Comparison of ENCODE assay signal across 8 mouse cellular contexts in the genomic region with DNA sequence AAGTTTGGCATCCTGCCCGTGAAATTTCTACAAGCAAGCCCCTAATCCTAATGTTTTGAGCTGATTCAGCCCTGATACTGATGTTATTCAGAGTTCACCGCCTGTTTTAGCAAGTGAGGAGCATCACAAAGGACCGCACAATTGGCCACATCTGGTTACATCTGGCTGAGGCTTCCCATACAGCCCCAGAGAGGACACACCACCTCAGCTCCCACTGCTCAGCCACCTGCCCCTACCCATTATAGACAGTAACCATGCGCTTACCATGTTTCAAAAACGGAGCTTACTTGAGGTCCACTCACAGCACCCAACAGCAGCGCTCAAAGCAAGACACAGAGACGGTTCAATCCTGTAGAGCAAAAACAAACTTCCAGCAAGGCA. TPM values are rescaled to one million over a fixed set of nuclear protein-coding genes. Genes with fewer than 3 reads are reported as not detected.
DNase-seq lines count a peak whose midpoint lies in the region; ATAC-seq and TF ChIP-seq lines count a peak whose summit lies in the region.
"Not testable (repeated sequence)": the region's sequence is repeated elsewhere in the genome, so short reads cannot be mapped to it uniquely, and the experiment has no call there.

No protein-coding gene starts in this region.

- not testable (repeated sequence) for H3K4me1 ChIP-seq in ES-Bruce4 (ENCODE audit: control insufficient read depth, insufficient read depth, low read length); embryonic facial prominence, embryonic 10.5 days; forebrain, embryonic 16.5 days (replicated peaks; ENCODE audit: control insufficient read depth, insufficient read depth, low read length); hindbrain, embryonic 12.5 days; kidney, postnatal 0 days (replicated peaks; ENCODE audit: insufficient read depth, low read length); midbrain, embryonic 12.5 days
- H3K4me1 ChIP-seq in liver, embryonic 13.5 days (replicated peaks) = peaks cover 13% of the 10 kb centered on the region

- H3K9me3 ChIP-seq in ES-Bruce4 (replicated peaks; ENCODE audit: control insufficient read depth, insufficient read depth, low read length, poor library complexity, severe bottlenecking); embryonic facial prominence, embryonic 10.5 days; forebrain, embryonic 16.5 days (ENCODE audit: control insufficient read depth, low read length); hindbrain, embryonic 12.5 days (replicated peaks); kidney, postnatal 0 days (replicated peaks; ENCODE audit: low read length); liver, embryonic 13.5 days (replicated peaks); midbrain, embryonic 12.5 days: not testable (repeated sequence)

- 4% methylated on average over 7 of the region's 7 CpGs for WGBS in embryonic facial prominence, embryonic 10.5 days
- WGBS in forebrain, embryonic 16.5 days = 3% methylated on average over 7 of the region's 7 CpGs
- WGBS in hindbrain, embryonic 12.5 days = 5% methylated on average over 7 of the region's 7 CpGs
- WGBS in kidney, postnatal 0 days = 1% methylated on average over 7 of the region's 7 CpGs
- 4% methylated on average over 7 of the region's 7 CpGs for WGBS in liver, embryonic 13.5 days (ENCODE audit: insufficient replicate concordance)
- WGBS in midbrain, embryonic 12.5 days = 4% methylated on average over 7 of the region's 7 CpGs

- DNase-seq in embryonic facial prominence, embryonic 10.5 days (ENCODE audit: low spot score); kidney, postnatal 0 days (ENCODE audit: low spot score); liver, embryonic 13.5 days: not testable (repeated sequence)
- DNase-seq in right cerebral cortex, postnatal 4 days = peak; percentile 5

- H3K9ac ChIP-seq in ES-Bruce4 (ENCODE audit: low read depth, poor library complexity, severe bottlenecking) = peak overlapping the region; percentile 43; the same call in 1 of the 2 replicates
- peak overlapping the region; percentile 59 for H3K9ac ChIP-seq in forebrain, embryonic 16.5 days (replicated peaks; ENCODE audit: low read depth, low read length)
- H3K9ac ChIP-seq in hindbrain, embryonic 12.5 days = peak overlapping the region; percentile 71
- peak overlapping the region; percentile 71 for H3K9ac ChIP-seq in kidney, postnatal 0 days (ENCODE audit: low read depth, low read length)
- peak overlapping the region; percentile 74 for H3K9ac ChIP-seq in liver, embryonic 13.5 days
- peak overlapping the region; percentile 56 for H3K9ac ChIP-seq in midbrain, embryonic 12.5 days (replicated peaks)

- TF ChIP-seq CTCF in ES-Bruce4 (IDR thresholded peaks at IDR 0.05; ENCODE audit: low read depth, low read length); kidney, postnatal 0 days (IDR thresholded peaks at IDR 0.05; ENCODE audit: low read depth): not testable (repeated sequence)

- TF ChIP-seq EP300 in ES-Bruce4 (IDR thresholded peaks at IDR 0.05; ENCODE audit: insufficient read depth, low read depth, low read length) = not testable (repeated sequence)

- not testable (repeated sequence) for H3K27me3 ChIP-seq in ES-Bruce4 (ENCODE audit: control insufficient read depth, insufficient read depth, low read length, poor library complexity, severe bottlenecking); embryonic facial prominence, embryonic 10.5 days (replicated peaks; ENCODE audit: low read depth, poor library complexity, severe bottlenecking); forebrain, embryonic 16.5 days (replicated peaks; ENCODE audit: control insufficient read depth, insufficient read depth, low read length); hindbrain, embryonic 12.5 days; kidney, postnatal 0 days (ENCODE audit: insufficient read depth, low read length); liver, embryonic 13.5 days; midbrain, embryonic 12.5 days

- ATAC-seq in forebrain, embryonic 16.5 days; hindbrain, embryonic 12.5 days (ENCODE audit: low FRiP score); kidney, postnatal 0 days (replicated peaks; ENCODE audit: low FRiP score, low read depth); liver, embryonic 13.5 days (ENCODE audit: low read depth); midbrain, embryonic 12.5 days (ENCODE audit: low FRiP score, low read depth): not testable (repeated sequence)

- TF ChIP-seq POLR2A in ES-Bruce4 (IDR thresholded peaks at IDR 0.05; ENCODE audit: insufficient read depth, low read length) = not testable (repeated sequence)

- H3K27ac ChIP-seq in ES-Bruce4 (ENCODE audit: insufficient read depth, low read length) = peak overlapping the region; percentile 64
- peak overlapping the region; percentile 89 for H3K27ac ChIP-seq in embryonic facial prominence, embryonic 10.5 days (replicated peaks)
- peak overlapping the region; percentile 87; the same call in 1 of the 2 replicates for H3K27ac ChIP-seq in forebrain, embryonic 16.5 days (ENCODE audit: low read length)
- H3K27ac ChIP-seq in hindbrain, embryonic 12.5 days = peak overlapping the region; percentile 91
- peak overlapping the region; percentile 96 for H3K27ac ChIP-seq in kidney, postnatal 0 days
- H3K27ac ChIP-seq in liver, embryonic 13.5 days = peak overlapping the region; percentile 92
- peak overlapping the region; percentile 87; the same call in 1 of the 2 replicates for H3K27ac ChIP-seq in midbrain, embryonic 12.5 days (replicated peaks)

- H3K36me3 ChIP-seq in ES-Bruce4 (ENCODE audit: control insufficient read depth, insufficient read depth, low read length, poor library complexity, severe bottlenecking); embryonic facial prominence, embryonic 10.5 days (replicated peaks); forebrain, embryonic 16.5 days (ENCODE audit: control insufficient read depth, insufficient read depth); hindbrain, embryonic 12.5 days; kidney, postnatal 0 days (ENCODE audit: insufficient read depth, low read length); liver, embryonic 13.5 days; midbrain, embryonic 12.5 days: not testable (repeated sequence)

- H3K4me2 ChIP-seq in forebrain, embryonic 16.5 days (ENCODE audit: low read length) = peak overlapping the region; percentile 90
- peak overlapping the region; percentile 81 for H3K4me2 ChIP-seq in hindbrain, embryonic 12.5 days (replicated peaks)
- peak overlapping the region; percentile 60 for H3K4me2 ChIP-seq in kidney, postnatal 0 days (ENCODE audit: low read length)
- peak overlapping the region; percentile 88 for H3K4me2 ChIP-seq in liver, embryonic 13.5 days
- H3K4me2 ChIP-seq in midbrain, embryonic 12.5 days (replicated peaks) = peak overlapping the region; percentile 78

- peak overlapping the region; percentile 86 for H3K4me3 ChIP-seq in ES-Bruce4 (ENCODE audit: low read depth, low read length)
- peak overlapping the region; percentile 69 for H3K4me3 ChIP-seq in embryonic facial prominence, embryonic 10.5 days
- peak overlapping the region; percentile 47 for H3K4me3 ChIP-seq in forebrain, embryonic 16.5 days (replicated peaks; ENCODE audit: low read length)
- peak overlapping the region; percentile 59 for H3K4me3 ChIP-seq in hindbrain, embryonic 12.5 days
- H3K4me3 ChIP-seq in kidney, postnatal 0 days (replicated peaks; ENCODE audit: low read depth, low read length) = peak overlapping the region; percentile 57
- H3K4me3 ChIP-seq in liver, embryonic 13.5 days (replicated peaks) = peak overlapping the region; percentile 68
- H3K4me3 ChIP-seq in midbrain, embryonic 12.5 days = peak overlapping the region; percentile 62

RNA-seq across cellular contexts. Expression of a gene that starts 31.5 kb away (rescaled TPM):
- polyA plus RNA-seq in ES-Bruce4 (2011; ENCODE audit: insufficient read depth, insufficient read length, low read depth, missing spikeins) = 18.7 and 24.5 TPM in 2 replicates
- 22.1 and 25.9 TPM in 2 replicates for polyA plus RNA-seq in embryonic facial prominence, embryonic 10.5 days (2016; fragmentation: Nextera tagmentation; extraction: Ambion mirVana)
- 18.2 and 18.3 TPM in 2 replicates for polyA plus RNA-seq in forebrain, embryonic 16.5 days (2015; fragmentation: Nextera tagmentation; extraction: Ambion mirVana)
- polyA plus RNA-seq in hindbrain, embryonic 12.5 days (2016; fragmentation: Nextera tagmentation; extraction: Ambion mirVana) = 20.5 and 21.1 TPM in 2 replicates
- polyA plus RNA-seq in kidney, postnatal 0 days (2015; fragmentation: Nextera tagmentation; extraction: Ambion mirVana) = 18.7 and 21.6 TPM in 2 replicates
- polyA plus RNA-seq in liver, embryonic 13.5 days (2015; fragmentation: Nextera tagmentation; extraction: Ambion mirVana) = 10.8 and 12.3 TPM in 2 replicates
- 20.4 and 21.6 TPM in 2 replicates for polyA plus RNA-seq in midbrain, embryonic 12.5 days (2016; fragmentation: Nextera tagmentation; extraction: Ambion mirVana)
